Mouse (Mus musculus): ENCODE data around the gene Parva.

DNA sequence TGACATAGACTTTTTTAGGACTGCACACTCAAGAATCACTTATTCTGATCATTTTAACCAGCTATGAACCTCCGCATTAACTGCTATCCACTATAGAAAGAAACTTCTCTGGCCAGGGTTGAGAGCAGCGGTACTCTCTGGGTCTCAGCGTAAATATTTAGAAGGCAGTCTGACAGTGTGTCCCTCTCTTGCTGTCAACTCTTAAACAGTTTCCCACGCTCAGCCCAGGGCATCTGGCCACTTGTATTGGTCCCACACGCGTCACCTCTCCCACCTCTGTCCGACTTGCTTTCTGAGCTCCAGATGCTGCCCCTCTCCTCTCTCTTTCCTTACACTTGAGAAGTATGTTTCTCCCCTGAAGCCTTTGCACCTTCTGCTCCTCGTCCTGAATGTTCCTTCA lies 81.8 kb downstream of the Parva start:
- TF ChIP-seq CTCF (IDR thresholded peaks at IDR 0.05; ENCODE audit: low read depth) = no peak
- no peak for TF ChIP-seq EP300 (IDR thresholded peaks at IDR 0.05; ENCODE audit: low read depth)
